Mouse (Mus musculus): ENCODE data around the gene Igf2bp1.
"Not testable (repeated sequence)": the region's sequence is repeated elsewhere in the genome, so short reads cannot be mapped to it uniquely, and the experiment has no call there.

Igf2bp1 gene

GRCm38 (mm10) chr11:95959152-95959551, 46.6 kb downstream of the Igf2bp1 start:
- DNase-seq (ENCODE audit: low spot score): no peak

DNA sequence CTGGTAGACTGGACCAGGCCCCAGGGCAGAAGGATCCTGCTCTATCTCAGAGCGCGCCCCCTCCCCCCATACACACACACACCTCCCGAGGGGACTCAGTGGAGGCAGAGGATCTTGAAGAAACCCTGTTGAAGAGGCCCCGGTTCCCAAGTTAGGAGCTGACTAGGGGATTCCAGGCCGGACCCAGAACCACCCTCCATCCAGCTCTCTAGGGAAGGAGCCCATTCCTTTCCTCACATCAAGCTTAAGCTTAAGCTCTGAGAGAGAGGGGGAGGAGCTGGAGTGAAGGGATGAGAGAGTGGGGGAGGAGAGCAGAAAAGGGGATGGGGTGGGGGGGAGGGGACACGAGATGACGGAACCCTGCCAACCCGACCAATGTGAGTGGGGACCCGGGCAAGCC, 47.5 kb downstream of the Igf2bp1 start:
- DNase-seq (ENCODE audit: low spot score): no peak

GRCm38 (mm10) chr11:95957407-95957806, 48.3 kb downstream of the Igf2bp1 start:
- DNase-seq (ENCODE audit: low spot score): no peak

DNA sequence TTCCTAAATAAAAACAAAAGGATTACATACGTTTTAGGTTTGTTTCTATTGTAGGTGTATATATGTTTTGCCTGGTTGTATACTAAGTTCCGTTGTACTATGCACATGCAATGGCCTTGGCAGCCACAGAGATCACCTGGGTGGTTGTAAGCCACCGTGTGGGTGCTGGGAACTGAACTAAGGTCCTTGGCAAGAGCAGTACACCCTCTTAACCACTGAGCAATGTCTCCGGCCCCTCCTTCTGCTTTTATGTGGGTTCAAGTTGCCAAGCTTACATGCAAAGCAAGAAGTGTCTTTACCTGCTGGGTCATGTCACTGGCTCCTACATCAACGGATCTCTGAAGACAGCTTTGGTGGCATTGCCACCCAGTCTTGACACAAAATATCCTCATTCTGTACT, 52.4 kb downstream of the Igf2bp1 start:
- DNase-seq (ENCODE audit: low spot score): no peak

DNA sequence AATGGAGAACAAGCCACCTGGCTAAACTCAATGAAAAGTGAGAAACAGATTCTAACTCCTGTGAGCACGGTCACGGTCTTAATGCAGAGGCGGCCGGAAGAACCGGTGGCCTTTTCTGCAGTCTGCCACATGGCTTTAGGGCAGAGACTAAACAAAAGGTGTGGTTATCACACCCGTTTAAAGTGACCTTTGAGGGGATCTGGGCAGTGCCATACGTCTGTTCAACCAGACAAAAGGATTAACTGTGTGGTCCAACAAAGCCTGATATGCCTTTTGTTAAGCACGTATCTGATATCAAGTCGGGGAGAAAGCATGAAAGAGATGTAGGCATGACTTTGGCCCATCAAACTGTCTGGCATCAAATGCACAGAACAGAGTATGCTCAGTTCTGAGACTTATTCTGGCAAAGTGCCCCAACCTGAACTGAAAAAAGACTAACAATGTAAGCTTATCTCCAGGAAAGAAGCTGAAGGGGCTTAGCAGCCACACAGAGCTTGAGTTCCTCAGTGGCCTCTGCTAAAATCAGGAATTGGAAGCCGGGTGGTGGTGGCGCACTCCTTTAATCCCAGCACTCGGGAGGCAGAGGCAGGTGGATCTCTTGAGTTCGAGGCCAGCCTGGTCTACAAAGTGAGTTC, 59.8 kb downstream of the Igf2bp1 start:
- DNase-seq (ENCODE audit: low spot score): no peak

GRCm38 (mm10) chr11:95939828-95940507, 65.8 kb downstream of the Igf2bp1 start:
- DNase-seq (ENCODE audit: low spot score): no peak

DNA sequence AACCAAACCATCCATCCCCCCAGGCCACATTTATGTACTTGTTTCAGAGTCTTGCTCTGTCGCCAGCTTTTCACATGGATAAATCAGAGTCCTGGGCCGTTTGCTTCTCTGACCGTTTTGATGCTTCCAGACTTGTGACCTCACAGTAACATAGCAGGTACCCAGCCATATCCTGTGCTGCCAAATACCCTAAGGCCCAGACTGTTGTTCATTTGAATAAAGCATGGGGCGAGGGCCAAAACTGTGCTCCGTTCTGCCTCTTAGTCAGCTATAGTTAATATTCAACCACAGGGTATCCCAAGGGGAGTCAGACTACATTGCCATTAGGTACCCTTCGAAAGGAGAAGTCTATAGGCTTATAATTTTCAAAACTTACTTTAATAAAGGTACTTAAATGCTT, 69.3 kb downstream of the Igf2bp1 start:
- DNase-seq (ENCODE audit: low spot score): no peak

DNA sequence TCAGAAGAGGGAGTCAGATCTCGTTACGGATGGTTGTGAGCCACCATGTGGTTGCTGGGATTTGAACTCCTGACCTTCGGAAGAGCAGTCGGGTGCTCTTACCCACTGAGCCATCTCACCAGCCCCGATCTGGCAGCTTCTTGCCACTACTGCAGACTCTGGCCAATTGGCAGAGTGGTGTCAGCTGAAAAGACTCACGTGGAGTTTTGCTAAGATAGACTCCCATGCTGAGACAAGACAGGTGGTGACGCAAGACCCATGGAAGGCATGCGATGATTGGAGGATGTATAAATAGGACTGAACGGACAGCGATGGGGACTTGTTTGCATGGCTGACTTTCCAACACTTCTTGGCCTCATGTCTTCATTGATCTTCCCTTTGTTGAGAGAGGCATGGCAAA, 73.6 kb downstream of the Igf2bp1 start:
- DNase-seq (ENCODE audit: low spot score): not testable (repeated sequence)

DNA sequence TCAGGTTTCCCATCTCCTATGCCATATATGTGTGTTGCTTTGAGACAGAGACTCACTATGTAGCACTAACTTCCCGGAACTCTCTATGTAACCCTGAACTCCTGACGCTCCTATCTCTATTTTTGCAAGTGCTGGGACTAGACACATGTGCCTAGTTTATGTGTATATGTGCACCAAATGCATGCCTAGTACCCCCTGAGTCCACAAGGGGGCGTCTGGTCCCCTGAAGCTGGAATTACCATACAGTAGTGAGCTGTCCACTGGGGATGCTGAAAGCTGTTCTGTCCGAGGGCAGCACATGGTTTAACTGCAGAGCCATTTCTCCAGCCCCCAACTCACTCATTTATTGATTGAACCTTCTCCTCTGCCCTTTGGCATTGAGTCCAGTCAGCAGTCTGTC, 79.3 kb downstream of the Igf2bp1 start:
- no peak for DNase-seq (ENCODE audit: low spot score)

DNA sequence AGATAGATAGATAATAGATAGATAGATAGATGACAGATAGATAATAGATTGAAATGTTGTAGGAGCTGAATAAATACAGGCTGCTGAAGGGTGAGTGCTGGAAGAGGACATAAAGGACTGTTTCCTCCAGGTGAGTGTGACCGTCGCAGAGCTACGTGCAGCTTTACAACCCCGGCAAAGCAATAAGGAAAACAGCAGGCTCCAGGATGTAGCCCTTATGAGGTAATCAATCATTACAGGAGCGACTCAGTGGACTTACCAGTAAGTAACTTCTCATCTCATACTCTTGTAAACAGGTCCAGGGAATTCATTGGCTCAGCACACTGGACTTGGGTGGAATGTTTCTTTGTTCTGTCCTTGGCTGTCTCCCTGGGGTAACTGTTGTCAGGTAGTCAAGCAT, 79.8 kb downstream of the Igf2bp1 start:
- no peak for DNase-seq (ENCODE audit: low spot score)

DNA sequence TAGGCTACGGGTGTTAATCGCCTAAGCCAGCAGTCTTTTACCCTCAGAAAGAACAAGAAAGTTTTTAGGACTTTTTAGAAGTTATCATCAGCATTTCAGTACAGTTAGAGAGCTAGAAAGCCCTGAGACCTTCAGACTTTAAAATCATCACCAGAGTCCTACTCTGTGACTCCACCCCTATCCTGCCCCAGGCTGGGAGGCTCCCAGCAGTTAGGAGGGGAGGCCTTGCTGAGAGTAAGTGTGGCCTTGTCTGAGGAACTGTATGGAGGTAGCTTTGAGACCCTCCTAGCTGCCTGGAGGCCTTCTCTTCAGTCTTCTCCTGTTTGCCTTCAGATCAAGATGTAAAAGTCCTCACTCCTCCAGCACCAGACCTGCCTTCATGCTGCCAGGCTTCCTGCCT, 81.5 kb downstream of the Igf2bp1 start:
- DNase-seq (ENCODE audit: low spot score): no peak

DNA sequence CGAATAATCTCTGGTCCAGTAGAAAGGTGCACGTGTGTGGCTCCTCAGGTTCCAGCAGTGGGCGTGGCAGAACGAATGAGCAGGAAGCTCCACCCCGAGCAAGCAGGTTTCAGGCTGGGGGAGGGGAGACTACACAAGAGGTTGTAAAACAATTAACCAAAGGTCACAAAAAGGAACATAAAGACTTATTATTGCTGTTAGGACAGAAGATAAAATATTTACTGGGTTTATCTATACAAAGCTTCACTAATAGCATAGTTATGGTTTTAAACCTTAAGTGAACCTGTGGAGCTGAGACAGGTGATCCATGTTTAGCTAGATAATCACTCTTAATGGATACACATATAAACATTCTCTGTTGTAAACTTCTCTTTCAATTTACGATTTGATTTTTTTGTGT, 82.3 kb downstream of the Igf2bp1 start:
- not testable (repeated sequence) for DNase-seq (ENCODE audit: low spot score)

DNA sequence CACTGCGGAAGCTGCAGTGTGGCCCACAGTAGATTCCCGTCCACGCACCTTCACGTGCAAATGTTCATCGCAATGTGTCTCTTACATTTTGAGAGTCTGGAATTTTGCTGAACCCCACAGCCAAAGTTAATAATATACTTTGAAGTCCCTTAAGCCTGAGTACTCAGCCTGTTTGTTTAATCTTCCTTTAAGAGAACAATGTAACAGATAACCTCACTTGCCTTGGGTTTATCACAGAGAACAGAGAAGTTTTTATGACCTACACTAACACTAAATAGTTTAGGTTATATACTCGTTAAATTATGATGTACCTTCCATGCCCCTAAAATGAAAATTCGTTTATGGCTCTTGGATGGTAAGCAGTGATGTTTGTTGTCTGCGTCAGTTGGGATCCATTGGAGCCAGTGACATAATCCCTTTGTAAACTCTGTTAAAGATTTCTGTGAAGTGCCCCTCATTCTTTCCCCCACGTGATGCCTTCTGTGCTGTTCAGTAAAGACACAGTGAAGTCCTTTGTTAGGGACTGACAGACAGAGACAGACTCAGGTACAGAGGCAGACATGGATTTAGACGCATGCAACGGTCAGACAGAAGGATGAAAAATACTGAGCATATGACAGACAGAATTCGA, 83.6 kb downstream of the Igf2bp1 start:
- no peak for DNase-seq (ENCODE audit: low spot score)

GRCm38 (mm10) chr11:95916426-95916825, 89.3 kb downstream of the Igf2bp1 start:
- DNase-seq (ENCODE audit: low spot score): no peak

- DNase-seq (ENCODE audit: low spot score): no peak
These were observed 90.6 kb downstream of the Igf2bp1 start for GRCm38 (mm10) chr11:95915006-95915710.

GRCm38 (mm10) chr11:95914571-95914991, 91.2 kb downstream of the Igf2bp1 start, which contains the start of gene B4galnt2:
TSS of gene B4galnt2 (minus strand) at chr11:95914891.
- no peak for DNase-seq (ENCODE audit: low spot score)

DNA sequence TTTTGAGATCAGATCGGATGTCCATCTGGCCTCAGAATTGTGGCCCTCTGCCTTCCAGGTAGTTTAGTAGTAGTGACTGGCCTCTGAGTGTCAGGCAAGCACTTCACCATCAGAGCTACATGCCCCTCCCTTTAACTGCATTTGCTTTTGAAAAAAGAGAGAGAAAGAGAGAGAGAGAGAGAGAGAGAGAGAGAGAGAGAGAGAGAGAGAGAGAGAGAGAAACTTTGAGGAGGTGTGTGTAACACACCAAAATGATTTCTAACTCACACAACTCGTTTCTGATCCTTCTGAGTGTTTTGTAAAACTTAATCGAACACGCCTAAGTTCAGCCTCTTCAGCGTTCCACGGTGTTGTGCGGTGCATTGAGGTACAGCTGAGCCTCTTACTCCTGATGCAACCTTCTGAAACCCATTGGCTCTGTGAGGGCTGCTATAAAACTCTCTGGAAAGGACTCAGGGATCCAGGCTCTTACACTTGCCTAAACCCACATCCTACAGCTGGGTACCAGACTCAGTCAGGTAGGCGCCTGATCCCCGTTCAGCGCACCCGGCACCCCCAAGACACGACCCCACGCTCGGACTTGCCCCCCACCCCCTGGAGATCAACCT, 91.7 kb downstream of the Igf2bp1 start:
- no peak for DNase-seq (ENCODE audit: low spot score)

- DNase-seq (ENCODE audit: low spot score): no peak
These were observed 94.2 kb downstream of the Igf2bp1 start for GRCm38 (mm10) chr11:95911579-95911978.

DNA sequence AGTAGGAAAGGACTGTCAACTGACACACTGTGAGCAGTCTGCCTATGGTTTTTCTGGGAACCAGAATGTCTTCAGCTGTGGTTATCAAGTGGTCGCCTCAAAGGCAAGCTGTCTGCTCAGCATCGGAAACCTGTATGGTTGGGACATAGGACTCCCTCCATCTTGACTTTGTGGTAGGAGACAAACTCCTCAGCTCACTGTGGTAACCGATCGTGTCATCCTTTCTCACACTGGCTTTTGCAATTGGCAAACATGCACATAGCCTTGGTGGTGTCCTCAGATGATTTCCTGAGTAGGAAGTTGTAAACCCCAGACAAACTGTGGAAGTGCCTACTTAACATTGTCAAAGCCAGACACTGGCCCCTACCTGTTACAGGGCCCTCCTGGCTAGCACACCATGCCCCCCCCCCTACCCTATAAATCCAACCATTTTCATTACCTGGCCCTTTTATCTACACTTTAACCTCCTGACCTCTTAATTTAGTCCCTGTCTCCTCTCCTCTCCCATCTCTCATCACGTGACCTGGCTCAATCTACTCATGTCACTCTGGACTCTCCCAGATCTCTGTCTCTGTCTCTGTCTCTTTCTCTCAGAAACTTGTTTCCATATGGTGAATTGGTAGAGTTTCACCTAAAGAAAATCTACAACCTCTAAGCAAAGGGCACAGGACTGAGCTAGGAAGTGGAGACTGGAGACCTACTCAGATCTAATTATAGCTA, 97.8 kb downstream of the Igf2bp1 start:
- DNase-seq (ENCODE audit: low spot score): no peak
